Mouse (Mus musculus) ES-Bruce4 (cell line): ENCODE results near the gene Uevld.

Experiments
- CTCF ChIP-seq: IDR thresholded peaks from one replicate; pipeline ENCODE4 v1.8.1; 2011; ENCODE audit warnings: low read depth, low read length
- EP300 ChIP-seq: IDR thresholded peaks from 2 replicates; pipeline ENCODE4 v1.6.1; 2011; ENCODE audit warnings: low read depth, low read length; ENCODE audit not compliant: insufficient read depth
- POLR2A ChIP-seq: IDR thresholded peaks from one replicate; pipeline ENCODE4 v1.8.1; 2011; ENCODE audit warnings: low read length; ENCODE audit not compliant: insufficient read depth

DNA sequence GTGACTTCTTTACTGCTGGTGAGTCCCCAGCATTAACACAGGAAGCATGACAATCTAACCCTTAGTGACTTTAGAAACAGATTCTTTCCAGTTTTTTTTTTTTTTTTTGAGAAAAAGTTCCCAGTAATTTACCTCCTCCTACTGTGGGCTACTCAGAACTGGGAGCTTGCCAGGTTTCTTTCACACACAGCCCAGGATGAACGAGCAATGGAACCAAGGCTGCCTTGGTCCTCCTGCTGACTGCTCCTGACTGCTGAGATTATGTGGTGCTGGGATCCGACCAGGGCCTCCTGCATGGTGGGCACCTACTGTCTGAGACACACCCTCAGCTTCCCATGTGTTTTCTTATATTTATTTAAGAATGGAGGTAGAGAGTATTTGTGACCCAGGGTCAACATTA, 28.7 kb upstream of the Uevld start:
- TF ChIP-seq CTCF (no peak), POLR2A (no peak), EP300 (no peak)
